Mouse (Mus musculus) heart, postnatal 4 days (tissue): ENCODE data around the gene 0610010K14Rik. TPM values are rescaled to one million over a fixed set of nuclear protein-coding genes. Genes with fewer than 3 reads are reported as not detected.

Source experiments
- DNase-seq: peaks from one replicate; pipeline ENCODE4 v3.0.0; 2021
- total RNA-seq, 2 experiments: library from RNA; stranded (reverse); gene quantifications; 2 replicates each; pipeline ENCODE4 v1.2.3; 2021

The 0610010K14Rik gene
- total RNA-seq, result 10 to 100 TPM; 72.3 to 79.4 TPM

DNA sequence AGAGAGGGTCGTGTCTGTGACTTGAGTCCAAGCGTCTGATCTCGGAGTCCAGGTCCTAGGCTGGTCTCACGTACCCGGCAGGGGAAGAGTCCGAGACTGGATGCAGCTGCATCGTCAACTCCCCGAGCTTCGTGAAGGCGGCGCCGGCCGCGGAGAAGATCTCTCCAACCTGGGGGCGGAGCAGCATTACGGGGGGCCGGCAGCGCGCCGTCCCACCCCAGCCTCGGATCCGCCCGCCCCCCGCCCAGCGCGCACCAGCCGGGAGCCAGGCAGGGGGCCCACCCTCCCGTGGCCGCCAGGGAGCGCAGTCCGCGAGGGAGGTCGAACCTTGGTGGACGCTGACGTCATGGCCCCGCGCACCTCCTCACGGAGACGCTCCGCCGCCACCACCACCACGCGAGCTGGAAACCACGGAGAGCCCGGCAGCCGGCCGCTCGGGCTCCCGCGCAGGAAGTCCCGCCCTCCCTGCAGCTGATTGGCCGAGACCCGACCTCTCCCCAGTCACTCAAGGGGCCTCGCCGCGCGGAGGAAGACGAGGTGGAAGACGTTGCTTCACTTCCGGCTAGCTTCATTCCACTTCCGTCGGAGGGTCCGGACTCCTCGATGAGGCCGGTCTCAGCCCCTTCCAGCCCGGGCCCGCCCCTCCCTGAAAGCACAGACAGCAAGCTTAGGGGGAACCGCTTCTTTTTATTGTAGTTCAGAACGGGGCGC lies at the start of gene 0610010K14Rik:
Gene 0610010K14Rik (minus strand): TSS at position 458 of the 711 bp plus-strand sequence.
- peak; percentile 99 for DNase-seq

DNA sequence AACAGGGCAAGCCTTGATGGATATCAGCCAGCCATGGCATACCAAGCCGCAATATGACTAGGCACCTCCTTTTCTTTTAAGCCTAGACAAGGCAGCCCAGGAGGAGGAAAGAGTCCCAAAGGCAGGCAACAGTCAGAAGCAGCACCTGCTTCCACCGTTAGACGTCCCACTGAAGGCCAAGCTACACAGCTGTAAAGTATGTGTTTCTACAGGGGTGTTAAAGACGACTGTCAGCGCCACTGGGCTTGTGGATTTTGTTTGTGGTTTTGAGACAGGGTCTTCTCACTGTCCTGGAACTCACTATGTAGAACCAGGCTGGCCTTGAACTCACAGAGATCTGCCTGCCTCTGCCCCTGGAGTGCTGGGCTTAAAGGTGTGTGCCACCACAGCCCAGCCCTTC lies 48.0 kb upstream of the 0610010K14Rik start:
- DNase-seq, result no peak

DNA sequence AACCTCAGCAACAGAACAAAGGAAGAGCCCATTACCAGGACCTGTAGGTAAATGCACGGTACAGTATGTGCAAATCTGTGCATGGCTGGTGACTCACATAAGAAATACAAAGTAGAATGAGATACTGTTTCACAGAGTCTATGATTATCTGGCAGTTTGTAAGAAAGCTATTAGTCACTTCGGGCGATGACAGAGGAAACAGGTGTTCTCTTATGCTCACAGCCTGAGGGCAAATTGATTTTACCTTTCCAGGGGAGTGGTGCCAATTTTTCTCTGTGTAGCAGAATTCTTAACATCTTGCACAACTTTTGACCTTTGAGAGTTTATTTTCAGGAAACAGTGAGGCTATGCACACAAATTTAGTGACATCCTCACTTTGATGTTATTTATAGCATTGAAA lies 47.0 kb upstream of the 0610010K14Rik start:
- no peak for DNase-seq

DNA sequence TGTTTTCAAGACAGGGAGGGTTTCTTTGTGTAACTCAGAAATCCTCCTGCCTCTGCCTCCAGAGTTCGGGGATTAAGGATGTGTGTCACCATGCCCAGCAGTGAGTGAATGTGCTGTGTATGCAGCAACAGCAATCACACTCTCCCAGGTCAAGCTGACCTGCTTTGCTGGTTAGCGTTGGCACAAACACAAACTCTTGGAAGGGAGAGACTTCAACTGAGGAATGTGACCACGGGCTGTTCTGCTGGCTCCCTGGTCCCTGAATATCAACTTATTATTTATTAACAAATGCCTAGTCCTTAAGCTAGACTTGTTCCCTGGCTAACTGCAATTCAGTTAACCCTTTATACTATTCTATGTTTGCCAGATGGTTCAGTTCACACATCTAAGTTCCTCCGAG lies 46.0 kb upstream of the 0610010K14Rik start:
- DNase-seq, result no peak

DNA sequence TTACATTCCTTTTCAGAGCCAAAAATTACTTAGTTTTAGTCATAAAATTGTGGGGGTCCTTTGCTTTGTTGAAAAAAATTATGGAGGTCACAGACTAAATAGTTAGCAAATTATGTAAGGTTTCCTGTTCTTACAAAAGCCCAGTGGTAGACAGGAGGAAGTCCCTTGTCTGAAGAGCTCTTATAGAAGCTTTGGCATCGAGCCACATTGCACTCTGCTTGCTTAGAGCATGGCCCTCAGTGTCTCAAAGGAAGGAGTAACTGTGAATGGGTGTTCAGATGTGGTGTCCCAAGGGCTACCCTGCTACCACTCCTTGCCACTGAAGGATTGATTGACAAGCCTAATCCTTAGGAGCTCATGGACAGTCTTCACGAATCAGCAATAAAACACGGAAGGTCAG lies 42.7 kb upstream of the 0610010K14Rik start:
- DNase-seq, result peak; percentile 46

DNA sequence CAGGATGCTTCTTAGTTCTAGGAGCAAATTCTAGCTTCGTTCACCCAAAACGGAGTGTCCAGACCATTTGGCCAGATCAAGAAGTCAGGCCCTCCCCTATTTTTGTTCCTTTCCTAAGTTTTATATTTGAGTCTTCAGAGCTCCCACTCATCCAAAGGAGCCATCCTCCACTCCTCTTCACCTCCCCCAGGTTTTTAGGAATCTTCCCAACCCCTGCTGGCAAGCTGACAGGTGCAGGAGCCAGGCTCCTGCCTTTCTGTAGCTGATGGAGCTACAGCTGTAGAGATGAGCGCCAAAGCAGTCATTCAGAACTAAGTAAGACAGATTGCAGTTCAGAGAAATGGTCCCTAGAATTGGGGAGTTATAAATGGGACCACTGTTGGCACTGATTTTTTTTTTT lies 41.2 kb upstream of the 0610010K14Rik start:
- no peak for DNase-seq

DNA sequence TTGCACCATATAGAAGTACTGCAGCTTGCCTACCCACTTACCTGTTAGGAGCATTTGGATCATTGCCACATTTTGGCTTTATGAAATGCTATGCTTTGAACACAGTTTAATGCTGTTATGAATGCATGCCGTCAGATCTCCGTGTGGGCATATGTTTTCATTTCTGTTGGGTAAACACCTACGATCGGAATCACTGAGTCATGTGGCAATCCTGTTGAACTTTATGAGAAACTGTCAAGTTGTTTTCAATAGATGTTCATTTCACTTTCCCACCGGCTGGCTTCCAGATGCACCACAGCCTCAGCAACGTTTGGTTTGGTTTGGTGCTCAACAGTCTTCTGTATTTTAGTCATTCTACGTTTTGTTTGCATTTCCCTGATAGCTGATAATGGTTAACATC lies 33.9 kb upstream of the 0610010K14Rik start:
- DNase-seq, result no peak

DNA sequence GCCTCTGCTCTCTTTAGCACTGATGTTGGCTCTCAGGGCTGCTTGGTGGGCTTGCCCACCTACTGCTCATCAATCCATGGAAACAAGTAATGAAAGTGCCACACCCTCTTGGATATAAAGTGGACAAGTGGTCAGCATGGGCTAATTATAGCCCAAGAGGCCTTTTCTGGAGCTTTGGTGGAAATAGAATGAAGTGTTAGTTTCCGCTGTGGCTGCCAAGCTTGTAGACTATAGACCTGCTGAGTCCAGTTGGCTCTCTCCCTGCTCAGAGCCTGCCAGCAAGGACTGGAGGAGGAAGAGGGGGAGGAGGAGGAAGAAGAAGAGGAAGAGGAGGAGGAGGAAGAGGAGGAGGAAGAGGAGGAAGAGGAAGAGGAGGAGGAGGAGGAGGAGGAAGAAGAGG lies 28.7 kb upstream of the 0610010K14Rik start:
- peak; percentile 69 for DNase-seq

DNA sequence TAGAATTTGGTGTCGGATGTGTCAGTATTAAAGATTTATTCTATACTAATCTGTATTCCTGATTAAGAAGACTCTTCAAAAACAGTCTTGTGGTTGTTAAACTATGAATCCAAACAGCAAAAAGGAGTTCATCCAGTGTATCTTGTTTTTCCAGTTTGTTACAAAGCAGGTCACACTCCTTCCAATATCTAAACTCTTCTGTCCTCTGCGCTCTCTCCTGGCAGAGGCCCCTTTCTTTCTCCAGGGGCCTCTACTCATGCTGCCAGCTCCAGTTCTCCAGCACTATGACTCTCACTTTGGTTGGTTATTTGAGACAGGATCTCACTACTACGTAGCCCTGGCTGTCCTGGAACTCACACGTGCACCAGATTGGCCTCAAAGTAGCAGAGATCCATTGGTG lies 28.1 kb upstream of the 0610010K14Rik start:
- no peak for DNase-seq

DNA sequence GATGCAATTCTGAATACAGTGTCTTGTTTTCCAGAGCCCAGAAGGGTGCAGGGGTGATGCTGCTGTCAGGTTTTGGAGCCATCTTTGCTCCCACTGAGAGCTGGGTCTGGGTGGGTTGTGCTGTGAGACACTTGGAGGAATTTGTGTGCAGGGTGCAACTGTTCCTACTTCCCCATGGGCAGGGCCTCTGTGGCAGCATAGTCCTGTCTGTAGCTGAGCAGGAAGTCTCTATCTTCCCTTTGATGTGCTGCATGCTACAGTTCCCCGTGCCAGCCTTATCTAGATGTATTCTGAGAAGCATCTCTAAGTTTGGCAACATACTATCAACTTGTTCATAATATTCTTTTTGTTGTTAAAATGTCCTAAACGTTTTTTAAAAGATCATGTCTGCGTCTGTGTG lies 27.5 kb upstream of the 0610010K14Rik start:
- DNase-seq, result no peak

DNA sequence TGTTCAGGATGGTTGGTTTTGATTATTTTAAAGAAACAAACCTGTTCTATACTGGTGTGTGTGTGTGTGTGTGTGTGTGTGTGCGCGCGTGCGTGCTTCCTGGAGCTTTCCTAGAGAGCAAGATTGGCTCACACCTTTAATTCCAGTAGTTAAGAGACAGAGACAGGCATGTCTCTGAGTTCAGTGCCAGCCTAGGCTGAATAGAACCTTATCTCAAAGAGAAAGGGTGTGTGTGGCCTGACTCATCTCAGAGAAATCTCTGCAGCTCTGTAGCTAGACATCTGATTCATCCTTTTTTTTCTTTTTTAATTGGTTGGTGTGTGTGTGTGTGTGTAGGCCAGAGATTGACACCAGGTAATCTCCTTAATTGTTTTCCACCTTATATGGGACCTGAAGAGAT lies 21.3 kb upstream of the 0610010K14Rik start:
- DNase-seq, result no peak

DNA sequence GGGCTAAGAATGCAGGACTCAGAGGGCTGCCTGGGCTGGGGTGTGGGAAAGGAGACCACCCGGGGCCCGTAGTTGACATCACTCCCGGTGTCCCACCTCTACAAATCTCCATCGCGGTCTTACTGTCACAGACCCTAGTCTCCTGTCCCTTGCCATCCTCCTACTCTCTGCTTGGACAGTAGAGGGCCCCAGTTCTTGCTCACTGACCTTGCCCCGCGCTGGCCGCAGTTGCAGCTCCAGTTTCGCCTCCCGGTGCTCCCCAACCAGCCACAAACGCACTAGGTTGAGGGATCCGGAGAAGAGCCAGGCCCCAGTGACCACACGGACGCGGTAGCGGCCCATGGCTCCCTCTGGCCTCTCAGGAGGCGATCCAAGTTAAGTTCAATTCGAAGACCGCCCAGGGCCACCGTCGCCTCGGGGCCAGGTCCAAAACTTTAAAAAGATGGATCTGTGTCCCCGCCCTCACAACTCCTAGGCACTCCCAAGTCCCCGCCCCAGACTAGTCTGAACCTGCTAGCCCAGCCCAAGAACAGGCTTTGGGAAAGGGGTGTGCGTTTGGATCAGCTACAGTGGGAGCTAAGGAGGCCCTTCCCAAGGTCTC lies 17.3 kb upstream of the 0610010K14Rik start, which contains the start of gene Alox12:
Gene Alox12 (minus strand): TSS at position 423 of the 601 bp plus-strand sequence.
- peak; percentile 64 for DNase-seq

DNA sequence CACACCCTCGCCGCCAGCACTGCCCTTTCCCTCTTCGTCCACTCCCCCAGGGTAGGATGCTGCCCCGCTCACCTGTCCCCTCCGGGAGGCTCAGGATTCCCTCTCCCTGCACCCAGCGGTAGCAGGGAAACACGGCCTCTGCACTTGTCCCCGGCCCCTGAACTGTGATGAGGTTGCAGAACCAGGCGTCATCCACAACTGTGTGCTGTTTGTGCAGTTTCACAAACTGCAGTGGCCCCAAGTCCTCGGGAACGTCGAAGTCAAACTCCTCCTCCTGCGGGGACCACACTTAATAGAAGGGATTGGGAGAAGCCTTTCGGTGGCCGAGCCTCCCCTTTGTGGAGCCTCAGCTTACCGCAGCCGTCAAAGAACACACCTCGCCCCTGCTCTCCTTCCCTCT lies 16.6 kb upstream of the 0610010K14Rik start:
- no peak for DNase-seq

DNA sequence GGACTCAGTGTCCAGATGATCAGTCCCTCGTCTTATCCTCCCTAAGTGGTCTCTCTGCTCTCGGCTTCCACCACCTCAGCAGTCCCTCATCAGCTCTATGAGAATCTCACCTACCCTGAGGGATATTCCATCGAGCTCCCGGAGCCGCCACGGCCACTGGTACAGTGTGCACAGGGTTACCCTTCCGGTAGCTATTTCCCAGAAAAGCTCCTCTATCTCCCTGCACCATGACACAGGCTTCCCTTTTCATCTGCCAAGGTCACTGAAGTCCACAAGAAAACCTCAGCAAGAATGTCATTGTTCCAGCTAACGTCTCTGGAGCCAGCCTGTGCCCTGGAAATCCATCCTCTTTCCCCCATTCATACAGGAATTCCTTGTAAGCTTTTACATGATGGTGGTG lies 14.1 kb upstream of the 0610010K14Rik start:
- no peak for DNase-seq

DNA sequence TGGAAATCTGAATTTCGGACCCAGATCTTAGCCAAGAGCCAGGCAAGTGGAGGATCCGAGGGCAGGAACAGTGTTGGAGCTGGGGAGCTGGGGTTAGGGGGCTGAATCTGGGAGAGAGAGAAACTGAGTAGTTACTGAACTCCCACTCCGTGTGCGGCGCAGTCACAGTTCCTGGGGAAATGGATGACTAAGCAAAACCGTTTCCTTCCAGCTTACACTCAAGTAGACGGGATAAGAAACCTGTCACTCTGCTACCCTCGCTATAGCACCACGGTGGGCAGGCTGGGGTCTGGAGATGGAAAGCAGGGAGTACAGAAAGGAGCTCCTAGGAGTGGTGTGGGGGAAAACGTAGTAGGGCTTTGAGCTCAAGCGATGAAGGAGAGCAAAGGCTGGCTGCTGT lies 12.4 kb upstream of the 0610010K14Rik start:
- no peak for DNase-seq

DNA sequence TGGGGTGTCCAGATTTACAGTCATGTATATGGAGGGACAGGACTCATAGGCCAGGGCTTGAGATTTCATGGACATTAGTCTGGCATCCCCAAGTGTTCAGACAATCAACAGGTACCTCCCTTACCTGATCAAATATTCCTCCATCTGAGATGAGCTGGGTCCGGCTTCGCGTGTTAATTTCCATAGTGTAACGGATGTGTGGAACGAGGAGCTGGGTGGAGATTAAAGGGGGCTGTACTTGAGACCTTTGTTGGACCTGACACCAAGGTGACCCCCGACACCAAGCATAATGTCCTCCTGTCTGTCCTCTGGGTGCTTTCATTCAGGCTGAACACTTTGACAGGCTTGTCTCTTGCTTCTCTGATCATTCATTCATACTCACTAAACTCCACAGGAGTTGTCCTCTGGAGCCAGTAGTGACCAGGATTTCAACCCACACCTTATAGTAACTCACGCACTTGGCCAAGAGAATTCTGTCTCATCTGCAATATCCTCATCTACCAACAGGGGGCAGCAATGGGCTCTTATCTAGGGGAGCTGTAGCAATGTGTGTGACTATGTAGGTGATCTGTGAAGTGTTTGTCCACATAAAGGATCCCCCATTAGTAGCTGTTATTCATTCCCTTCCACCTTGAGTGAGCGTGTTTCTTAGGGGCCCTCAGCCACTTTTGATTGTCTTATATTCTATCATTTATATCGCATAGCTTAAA lies 9.6 kb upstream of the 0610010K14Rik start:
- peak; percentile 83 for DNase-seq

DNA sequence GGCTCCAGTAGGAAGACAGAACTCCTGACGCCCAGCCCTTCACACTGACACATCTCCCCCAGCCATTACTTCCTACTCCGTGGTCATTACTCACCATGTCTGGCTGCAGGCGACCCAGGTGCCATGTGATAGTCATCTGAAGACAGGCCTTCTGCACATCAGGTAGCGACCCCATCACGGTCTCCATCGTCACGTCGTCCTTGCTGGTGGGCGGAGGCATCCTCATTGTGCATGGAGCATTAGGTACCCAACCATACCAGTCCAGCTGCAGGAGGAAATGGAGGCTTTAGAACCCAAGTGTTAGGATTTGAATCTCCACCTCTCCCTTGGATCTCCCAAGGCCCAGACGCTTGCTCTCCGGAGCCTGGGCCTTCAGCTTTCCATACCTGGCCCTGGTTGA lies 4.9 kb upstream of the 0610010K14Rik start:
- no peak for DNase-seq

DNA sequence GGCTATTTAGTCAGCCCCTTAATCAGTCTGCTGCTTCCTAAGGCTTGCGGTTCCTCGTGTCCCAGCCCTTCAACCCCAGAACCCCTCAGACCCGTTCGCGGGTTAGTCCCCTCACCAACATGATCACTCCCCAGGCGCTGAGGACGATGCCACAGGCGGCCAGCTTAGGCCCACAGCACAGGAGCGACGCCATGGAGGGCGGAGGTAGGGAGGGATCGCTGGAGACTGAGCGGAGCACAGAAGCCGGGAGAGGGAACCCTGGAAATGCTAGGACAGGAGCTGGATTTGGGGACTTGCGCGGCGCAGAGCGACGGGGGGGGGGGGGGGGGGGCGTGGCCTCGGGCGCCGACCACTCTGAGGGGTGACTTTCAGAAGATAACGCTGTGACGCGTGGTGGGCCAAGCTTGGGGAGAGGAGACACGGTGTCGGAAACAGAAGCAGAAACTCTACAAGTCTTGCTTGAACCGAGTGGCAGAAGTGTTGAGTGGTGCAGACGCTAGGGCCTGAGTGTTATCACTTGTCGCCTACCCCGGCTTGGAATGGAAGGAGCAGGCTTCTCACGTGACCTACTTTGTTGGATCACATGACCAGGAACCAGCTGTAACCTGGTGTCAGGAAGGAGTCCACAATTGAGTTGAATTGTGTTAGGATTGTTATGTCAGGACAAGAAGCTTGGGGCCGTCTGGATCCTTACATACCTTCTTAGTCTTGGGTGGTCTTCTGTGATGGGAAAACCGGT lies 2.0 kb upstream of the 0610010K14Rik start, which contains the start of the genes Gm21988 and Rnasek:
Gene Gm21988 (minus strand): TSS at position 290 of the 739 bp plus-strand sequence.
Gene Rnasek (minus strand): TSS at position 302 of the 739 bp plus-strand sequence.
- DNase-seq, result peak; percentile 78

DNA sequence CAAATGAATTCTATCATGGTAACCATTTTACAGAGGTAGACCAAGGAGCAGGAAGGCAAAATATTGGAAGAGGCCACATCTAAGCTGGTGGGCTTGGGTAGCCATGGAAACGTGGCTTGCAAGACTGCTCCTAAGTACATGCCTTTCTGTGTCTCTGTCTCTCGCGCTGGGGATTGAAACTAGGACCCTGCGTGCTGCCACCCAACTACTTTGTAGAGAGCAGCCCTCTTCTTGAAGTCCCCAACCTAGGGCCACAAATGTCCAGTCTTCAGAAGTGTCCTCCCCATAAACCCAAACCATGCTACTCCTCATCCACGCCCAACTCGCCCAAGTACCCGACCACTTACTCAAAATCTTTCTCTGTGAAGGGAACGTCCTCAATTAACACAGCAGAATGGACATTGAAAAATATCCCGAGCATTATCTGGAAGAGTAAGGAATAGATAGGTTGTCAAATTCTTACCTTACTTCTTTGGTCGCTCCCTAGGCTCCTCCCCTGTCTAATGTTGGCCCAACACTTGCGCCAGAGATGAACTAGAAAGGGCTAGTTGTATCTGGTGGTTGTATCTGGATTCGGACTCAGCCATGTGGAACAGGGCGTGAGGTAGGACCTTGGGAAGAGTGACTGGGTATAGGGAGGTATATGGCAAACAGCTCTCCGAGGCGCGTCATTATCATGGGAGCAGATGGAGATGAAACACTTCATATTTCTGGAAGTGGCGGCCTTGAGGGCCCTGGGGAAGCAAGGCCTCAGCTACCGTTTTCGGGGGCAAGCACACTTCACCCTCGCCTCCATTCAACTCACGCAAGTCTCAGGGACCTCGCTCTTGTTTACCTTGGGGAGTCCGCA lies 1.1 kb upstream of the 0610010K14Rik start:
- DNase-seq, result no peak

DNA sequence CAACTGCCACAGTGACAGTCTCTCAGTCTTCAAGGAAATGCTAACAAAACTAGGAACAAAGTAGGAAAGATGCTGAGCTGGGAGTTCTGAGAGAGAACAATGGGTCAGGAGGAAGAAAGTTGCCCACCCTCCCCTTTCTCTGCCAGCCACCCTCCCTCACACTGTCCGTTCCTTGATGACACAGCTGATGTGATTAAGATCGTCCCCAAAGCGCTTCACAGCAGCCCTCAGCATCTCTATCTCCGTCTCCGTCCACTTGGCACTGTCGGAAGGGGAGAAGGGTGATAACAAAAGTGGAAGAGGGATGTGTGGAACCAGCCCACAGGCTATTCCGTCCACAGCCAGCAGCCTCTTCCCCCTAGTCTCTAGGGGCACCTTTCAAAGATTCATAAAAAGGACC lies 997 bp downstream of the 0610010K14Rik start:
- DNase-seq, result no peak

DNA sequence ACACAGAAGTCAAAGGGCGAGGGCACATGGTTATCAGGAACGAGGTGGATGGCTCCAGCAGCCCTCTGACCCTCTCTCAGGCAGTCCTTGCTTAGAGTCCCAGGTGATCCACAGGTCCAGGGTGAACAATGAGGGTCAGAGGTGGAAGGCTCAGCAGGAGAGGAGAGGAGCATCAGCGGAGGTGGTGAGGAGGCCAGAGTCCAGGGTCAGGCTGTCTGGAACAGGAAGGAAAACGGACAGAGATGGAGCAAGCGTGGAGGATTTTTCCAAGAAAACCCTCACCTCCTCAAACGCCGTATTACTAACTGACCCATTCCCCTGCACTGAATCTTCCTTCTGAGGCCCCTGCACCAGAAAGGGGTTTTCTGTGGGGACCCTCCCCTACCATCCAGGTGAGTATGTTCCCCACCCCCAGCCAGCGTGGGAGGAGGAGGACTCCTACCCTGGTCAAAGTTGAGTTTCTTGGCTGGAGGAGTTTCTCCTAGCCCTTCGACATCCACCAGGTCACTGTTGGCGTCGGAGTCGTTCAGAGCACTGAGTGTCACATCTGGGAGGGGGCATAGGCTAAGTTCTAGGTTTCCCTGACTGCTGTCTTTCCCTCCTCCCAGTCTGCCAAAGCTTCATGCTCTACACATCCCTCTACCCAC lies 2.3 kb downstream of the 0610010K14Rik start:
- no peak for DNase-seq
